Mouse (Mus musculus): ENCODE measurements around the gene Rin2.

- TF ChIP-seq CTCF (IDR thresholded peaks at IDR 0.05) (no peak), EP300 (IDR thresholded peaks at IDR 0.05) (no peak)
Observed at GRCm38 (mm10) chr2:145761436-145761835, 86.4 kb downstream of the Rin2 start.

Data from lung, postnatal 0 days (tissue).